Mouse (Mus musculus): Measurements from ENCODE around the gene Smug1. TPM values are rescaled to one million over a fixed set of nuclear protein-coding genes. Genes with fewer than 3 reads are reported as not detected.

The Smug1 gene
- total RNA-seq, 1 experiment: 10.6 TPM

DNA sequence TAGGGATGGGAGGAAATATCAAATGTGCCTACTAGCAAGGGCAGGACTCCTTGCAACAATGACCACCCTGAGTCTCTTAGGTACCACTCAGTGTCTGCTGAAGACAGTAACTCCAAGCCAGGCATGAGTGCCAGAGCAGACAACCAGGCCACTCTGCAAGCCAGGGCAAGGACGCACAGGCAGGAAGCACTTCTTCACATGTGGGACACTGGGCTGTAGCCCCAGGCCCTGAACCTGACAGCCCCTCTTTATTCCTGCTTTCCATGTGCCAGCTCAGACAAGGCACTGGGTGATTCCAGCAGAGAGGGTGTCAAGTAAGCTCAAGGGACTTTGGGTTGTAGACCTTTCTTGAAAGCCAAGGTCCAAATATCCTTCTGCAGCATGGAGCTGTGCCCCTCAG lies 11.9 kb upstream of the Smug1 start:
- Histone ChIP-seq H3K4me1 (ENCODE audit: control insufficient read depth in 2 of 2, insufficient read depth in 2 of 2, low read length in 2 of 2, poor library complexity in 1 of 2) (peaks cover 0 to 13% of the 10 kb centered on the region in 2 experiments; a peak in 1 of 4 replicates), H3K27ac (ENCODE audit: insufficient read depth, low read depth, low read length, poor library complexity, severe bottlenecking) (no peak overlapping the region), H3K4me3 (ENCODE audit: insufficient read depth in 1 of 2, low read depth in 1 of 2, low read length in 2 of 2, poor library complexity in 1 of 2, severe bottlenecking in 1 of 2) (no peak overlapping the region), H3K9me3 (ENCODE audit: control insufficient read depth, insufficient read depth, low read depth, low read length) (no peaks in the 10 kb centered on the region), H3K36me3 (ENCODE audit: control insufficient read depth, insufficient read depth, low read length, poor library complexity, severe bottlenecking) (no peaks in the 10 kb centered on the region), H3K9ac (ENCODE audit: insufficient read depth, low read depth, low read length, poor library complexity, severe bottlenecking) (no peak overlapping the region)
- TF ChIP-seq ZC3H11A (IDR thresholded peaks at IDR 0.05; ENCODE audit: borderline replicate concordance, low read depth, low read length) (no peak), MAFK (IDR thresholded peaks at IDR 0.05; ENCODE audit: insufficient read depth, low read depth, low read length) (no peak), CHD2 (IDR thresholded peaks at IDR 0.05; ENCODE audit: low read depth, low read length) (no peak), ZNF384 (IDR thresholded peaks at IDR 0.05; ENCODE audit: low read depth, low read length) (no peak), HCFC1 (IDR thresholded peaks at IDR 0.05; ENCODE audit: borderline replicate concordance, insufficient read depth, low read length) (no peak)
- in situ Hi-C loops (cut with MboI; ENCODE audit: low sequenced_read_pairs in 2 of 2, unreplicated experiment in 2 of 2): loop anchor here in 1 of 2 experiments (10.0 kb wide), 2 partner anchors 164 to 194 kb away; partner anchors contain the start of gene Hoxc4
- no peak for DNase-seq (ENCODE audit: low read depth, low spot score)

DNA sequence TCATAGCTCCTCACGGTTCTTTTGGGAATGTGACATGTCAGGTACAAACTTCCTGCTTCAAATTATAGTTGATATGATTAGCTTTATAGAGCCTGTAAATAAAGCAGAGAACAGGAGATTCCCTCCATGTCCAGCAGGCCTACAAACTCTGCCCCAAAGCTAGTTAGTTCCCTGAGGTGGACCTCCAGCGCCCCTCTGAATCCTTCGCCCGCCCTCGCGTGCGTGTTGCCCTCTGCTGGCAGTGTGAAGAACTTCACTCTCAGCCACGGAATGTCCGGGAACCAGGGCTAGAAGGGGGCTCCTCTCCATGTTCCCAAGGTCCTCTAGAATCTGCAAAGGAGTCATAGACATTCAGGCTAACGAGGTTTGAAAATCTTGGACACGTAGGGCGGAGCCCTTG lies 11.2 kb upstream of the Smug1 start:
- no peaks in the 10 kb centered on the region for H3K36me3 ChIP-seq (ENCODE audit: control insufficient read depth, insufficient read depth, low read length, poor library complexity, severe bottlenecking)
- H3K4me3 ChIP-seq (ENCODE audit: insufficient read depth in 1 of 2, low read depth in 1 of 2, low read length in 2 of 2, poor library complexity in 1 of 2, severe bottlenecking in 1 of 2): no peak overlapping the region
- H3K9ac ChIP-seq (ENCODE audit: insufficient read depth, low read depth, low read length, poor library complexity, severe bottlenecking): no peak overlapping the region
- H3K9me3 ChIP-seq (ENCODE audit: control insufficient read depth, insufficient read depth, low read depth, low read length): no peaks in the 10 kb centered on the region
- H3K27ac ChIP-seq (ENCODE audit: insufficient read depth, low read depth, low read length, poor library complexity, severe bottlenecking): no peak overlapping the region
- TF ChIP-seq HCFC1 (IDR thresholded peaks at IDR 0.05; ENCODE audit: borderline replicate concordance, insufficient read depth, low read length) (no peak), ZNF384 (IDR thresholded peaks at IDR 0.05; ENCODE audit: low read depth, low read length) (no peak), CHD2 (IDR thresholded peaks at IDR 0.05; ENCODE audit: low read depth, low read length) (no peak), ZC3H11A (IDR thresholded peaks at IDR 0.05; ENCODE audit: borderline replicate concordance, low read depth, low read length) (no peak), MAFK (IDR thresholded peaks at IDR 0.05; ENCODE audit: insufficient read depth, low read depth, low read length) (no peak)
- in situ Hi-C loops (cut with MboI; ENCODE audit: low sequenced_read_pairs in 2 of 2, unreplicated experiment in 2 of 2): loop anchor here in 1 of 2 experiments (10.0 kb wide), 2 partner anchors 163 to 193 kb away; partner anchors contain the start of gene Hoxc4
- no peak for DNase-seq (ENCODE audit: low read depth, low spot score)
- H3K4me1 ChIP-seq (ENCODE audit: control insufficient read depth in 2 of 2, insufficient read depth in 2 of 2, low read length in 2 of 2, poor library complexity in 1 of 2): peaks cover 0 to 9% of the 10 kb centered on the region in 2 experiments; a peak in 1 of 4 replicates

DNA sequence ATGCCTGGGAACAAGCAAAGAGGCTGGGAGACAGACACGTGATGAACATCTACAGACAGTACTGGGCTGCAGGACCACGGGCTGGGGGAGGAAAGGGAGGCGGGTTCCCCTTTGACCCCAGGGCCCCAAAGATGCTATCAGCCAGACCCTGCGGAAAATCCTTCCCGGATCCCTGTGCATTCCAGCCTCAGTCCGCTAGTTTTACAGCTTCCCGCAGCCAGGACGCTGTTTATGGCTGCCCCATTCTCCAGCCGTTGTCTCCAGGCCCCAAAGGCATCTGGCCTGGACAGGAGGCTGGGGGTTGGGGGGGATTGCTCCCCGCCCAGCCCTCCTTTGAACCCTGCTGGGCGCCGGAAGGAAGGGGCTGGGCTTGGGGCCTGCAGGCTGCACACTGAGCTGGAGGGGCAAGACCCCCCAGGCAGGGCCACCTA lies 10.7 kb upstream of the Smug1 start:
- DNase-seq (ENCODE audit: low read depth, low spot score): no peak
- no peak overlapping the region for H3K9ac ChIP-seq (ENCODE audit: insufficient read depth, low read depth, low read length, poor library complexity, severe bottlenecking)
- no peaks in the 10 kb centered on the region for H3K9me3 ChIP-seq (ENCODE audit: control insufficient read depth, insufficient read depth, low read depth, low read length)
- peaks cover 0 to 9% of the 10 kb centered on the region in 2 experiments; a peak in 1 of 4 replicates for H3K4me1 ChIP-seq (ENCODE audit: control insufficient read depth in 2 of 2, insufficient read depth in 2 of 2, low read length in 2 of 2, poor library complexity in 1 of 2)
- in situ Hi-C loops (cut with MboI; ENCODE audit: low sequenced_read_pairs in 2 of 2, unreplicated experiment in 2 of 2): loop anchor here in 1 of 2 experiments (10.0 kb wide), 2 partner anchors 163 to 193 kb away; partner anchors contain the start of gene Hoxc4
- H3K4me3 ChIP-seq (ENCODE audit: insufficient read depth in 1 of 2, low read depth in 1 of 2, low read length in 2 of 2, poor library complexity in 1 of 2, severe bottlenecking in 1 of 2): no peak overlapping the region
- TF ChIP-seq HCFC1 (IDR thresholded peaks at IDR 0.05; ENCODE audit: borderline replicate concordance, insufficient read depth, low read length) (no peak), MAFK (IDR thresholded peaks at IDR 0.05; ENCODE audit: insufficient read depth, low read depth, low read length) (no peak), ZC3H11A (IDR thresholded peaks at IDR 0.05; ENCODE audit: borderline replicate concordance, low read depth, low read length) (no peak), ZNF384 (IDR thresholded peaks at IDR 0.05; ENCODE audit: low read depth, low read length) (no peak), CHD2 (IDR thresholded peaks at IDR 0.05; ENCODE audit: low read depth, low read length) (no peak)
- no peak overlapping the region for H3K27ac ChIP-seq (ENCODE audit: insufficient read depth, low read depth, low read length, poor library complexity, severe bottlenecking)
- no peaks in the 10 kb centered on the region for H3K36me3 ChIP-seq (ENCODE audit: control insufficient read depth, insufficient read depth, low read length, poor library complexity, severe bottlenecking)

DNA sequence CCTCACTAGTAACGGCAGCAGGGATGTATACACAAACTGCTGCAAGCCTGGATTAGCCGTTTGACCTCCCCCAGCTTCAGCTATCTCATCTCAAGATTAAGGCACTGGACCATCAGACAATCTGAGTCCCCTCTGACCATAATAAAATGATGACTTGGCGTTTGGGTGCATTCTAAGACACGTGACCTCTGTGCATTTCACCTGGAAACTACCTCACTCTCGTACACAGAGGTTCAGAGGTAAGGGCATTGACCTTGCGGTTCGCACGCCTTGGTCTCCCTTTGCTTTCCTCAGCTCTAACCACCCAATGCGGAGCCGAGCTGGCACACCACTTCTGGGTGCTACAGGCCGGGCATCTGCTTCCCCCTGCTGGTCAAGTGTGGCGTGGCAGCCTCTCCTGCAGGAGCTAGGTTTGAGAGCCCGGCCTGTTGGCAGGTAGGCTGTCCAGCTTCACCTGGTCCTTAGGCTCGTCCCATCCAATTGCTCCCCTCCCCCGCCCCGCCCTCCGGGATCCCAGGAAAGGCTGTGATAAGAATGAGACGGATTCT lies 10.1 kb upstream of the Smug1 start:
- DNase-seq (ENCODE audit: low read depth, low spot score): peak; percentile 83
- H3K9ac ChIP-seq (ENCODE audit: insufficient read depth, low read depth, low read length, poor library complexity, severe bottlenecking): no peak overlapping the region
- no peaks in the 10 kb centered on the region for H3K9me3 ChIP-seq (ENCODE audit: control insufficient read depth, insufficient read depth, low read depth, low read length)
- peaks cover 0 to 9% of the 10 kb centered on the region in 2 experiments; a peak in 1 of 4 replicates for H3K4me1 ChIP-seq (ENCODE audit: control insufficient read depth in 2 of 2, insufficient read depth in 2 of 2, low read length in 2 of 2, poor library complexity in 1 of 2)
- H3K4me3 ChIP-seq (ENCODE audit: insufficient read depth in 1 of 2, low read depth in 1 of 2, low read length in 2 of 2, poor library complexity in 1 of 2, severe bottlenecking in 1 of 2): no peak overlapping the region
- H3K27ac ChIP-seq (ENCODE audit: insufficient read depth, low read depth, low read length, poor library complexity, severe bottlenecking): no peak overlapping the region
- in situ Hi-C loops (cut with MboI; ENCODE audit: low sequenced_read_pairs in 2 of 2, unreplicated experiment in 2 of 2): loop anchor here in 1 of 2 experiments (10.0 kb wide), 2 partner anchors 162 to 192 kb away; partner anchors contain the start of gene Hoxc4
- no peaks in the 10 kb centered on the region for H3K36me3 ChIP-seq (ENCODE audit: control insufficient read depth, insufficient read depth, low read length, poor library complexity, severe bottlenecking)
- TF ChIP-seq CHD2 (IDR thresholded peaks at IDR 0.05; ENCODE audit: low read depth, low read length): no peak
- no peak for TF ChIP-seq HCFC1 (IDR thresholded peaks at IDR 0.05; ENCODE audit: borderline replicate concordance, insufficient read depth, low read length)
- peak; percentile 68 for TF ChIP-seq MAFK (IDR thresholded peaks at IDR 0.05; ENCODE audit: insufficient read depth, low read depth, low read length)
- TF ChIP-seq ZNF384 (IDR thresholded peaks at IDR 0.05; ENCODE audit: low read depth, low read length): 0 out of 2 replicates have a peak, but pooled peaks have one; percentile 12
- TF ChIP-seq ZC3H11A (IDR thresholded peaks at IDR 0.05; ENCODE audit: borderline replicate concordance, low read depth, low read length): peak; percentile 74; the same call in 1 of the 2 replicates

Measured in ES-E14 (cell line).